Mouse (Mus musculus) ES-Bruce4 (cell line): ENCODE measurements around the gene Astl. TPM values are rescaled to one million over a fixed set of nuclear protein-coding genes. Genes with fewer than 3 reads are reported as not detected.

Source experiments
- H3K27ac ChIP-seq: 2 replicates; pipeline ENCODE4 v1.5.1; 2012; ENCODE audit warnings: low read length, inconsistent platforms; ENCODE audit not compliant: insufficient read depth
- H3K27me3 ChIP-seq: 2 replicates; pipeline ENCODE4 v1.6.1; 2012; ENCODE audit warnings: mild to moderate bottlenecking, low read length, inconsistent platforms; ENCODE audit not compliant: control insufficient read depth, poor library complexity, insufficient read depth, severe bottlenecking
- H3K36me3 ChIP-seq: 2 replicates; pipeline ENCODE4 v1.6.1; 2012; ENCODE audit warnings: inconsistent platforms, mild to moderate bottlenecking, low read length, moderate library complexity; ENCODE audit not compliant: control insufficient read depth, poor library complexity, insufficient read depth, severe bottlenecking
- H3K4me1 ChIP-seq: one replicate; pipeline ENCODE4 v1.8.1; 2011; ENCODE audit warnings: low read length; ENCODE audit not compliant: control insufficient read depth, insufficient read depth
- H3K4me3 ChIP-seq: 2 replicates; pipeline ENCODE4 v1.5.1; 2011; ENCODE audit warnings: low read depth, mild to moderate bottlenecking, low read length
- H3K9ac ChIP-seq: 2 replicates; pipeline ENCODE4 v1.6.1; 2012; ENCODE audit warnings: low read depth, mild to moderate bottlenecking, inconsistent platforms; ENCODE audit not compliant: poor library complexity, severe bottlenecking
- H3K9me3 ChIP-seq: replicated peaks from 2 replicates; pipeline ENCODE4 v1.6.1; 2012; ENCODE audit warnings: mild to moderate bottlenecking, low read length, inconsistent platforms; ENCODE audit not compliant: control insufficient read depth, poor library complexity, insufficient read depth, severe bottlenecking
- CTCF ChIP-seq: IDR thresholded peaks from one replicate; pipeline ENCODE4 v1.8.1; 2011; ENCODE audit warnings: low read depth, low read length
- EP300 ChIP-seq: IDR thresholded peaks from 2 replicates; pipeline ENCODE4 v1.6.1; 2011; ENCODE audit warnings: low read depth, low read length; ENCODE audit not compliant: insufficient read depth
- POLR2A ChIP-seq: IDR thresholded peaks from one replicate; pipeline ENCODE4 v1.8.1; 2011; ENCODE audit warnings: low read length; ENCODE audit not compliant: insufficient read depth
- polyA plus RNA-seq: library from polyadenylated mRNA; stranded (reverse); fragments of >200 nt; gene quantifications from 2 replicates; pipeline ENCODE4 v1.2.4, GENCODE M21; 2011; ENCODE audit warnings: low read depth; ENCODE audit not compliant: missing spikeins, insufficient read depth, insufficient read length

Gene Astl
- polyA plus RNA-seq, 1 experiment: not detected

- TF ChIP-seq EP300: no peak
- TF ChIP-seq POLR2A: no peak
- TF ChIP-seq CTCF: no peak
- Histone ChIP-seq H3K36me3 (no peaks in the 10 kb centered on the region), H3K4me1 (no peaks in the 10 kb centered on the region), H3K9me3 (no peaks in the 10 kb centered on the region), H3K4me3 (no peak overlapping the region), H3K27me3 (no peaks in the 10 kb centered on the region), H3K27ac (no peak overlapping the region), H3K9ac (no peak overlapping the region)
Measured at GRCm38 (mm10) chr2:127304609-127305210, 33.7 kb upstream of the Astl start.

GRCm38 (mm10) chr2:127306123-127306522 lies 32.3 kb upstream of the Astl start:
- Histone ChIP-seq H3K27me3 (no peaks in the 10 kb centered on the region), H3K27ac (no peak overlapping the region), H3K4me1 (no peaks in the 10 kb centered on the region), H3K9me3 (no peaks in the 10 kb centered on the region), H3K36me3 (no peaks in the 10 kb centered on the region), H3K9ac (no peak overlapping the region), H3K4me3 (no peak overlapping the region)
- TF ChIP-seq EP300 (no peak), POLR2A (no peak)

GRCm38 (mm10) chr2:127307179-127307578 lies 31.3 kb upstream of the Astl start:
- H3K36me3 ChIP-seq: no peaks in the 10 kb centered on the region
- H3K9me3 ChIP-seq: no peaks in the 10 kb centered on the region
- TF ChIP-seq CTCF (no peak), EP300 (no peak), POLR2A (no peak)
- no peaks in the 10 kb centered on the region for H3K27me3 ChIP-seq
- H3K9ac ChIP-seq: no peak overlapping the region
- no peak overlapping the region for H3K4me3 ChIP-seq
- no peak overlapping the region for H3K27ac ChIP-seq
- H3K4me1 ChIP-seq: no peaks in the 10 kb centered on the region

- TF ChIP-seq CTCF: no peak
- TF ChIP-seq EP300: no peak
- no peak for TF ChIP-seq POLR2A
- H3K4me1 ChIP-seq: no peaks in the 10 kb centered on the region
- H3K9ac ChIP-seq: no peak overlapping the region
Measured at GRCm38 (mm10) chr2:127308660-127309059, 29.8 kb upstream of the Astl start.

DNA sequence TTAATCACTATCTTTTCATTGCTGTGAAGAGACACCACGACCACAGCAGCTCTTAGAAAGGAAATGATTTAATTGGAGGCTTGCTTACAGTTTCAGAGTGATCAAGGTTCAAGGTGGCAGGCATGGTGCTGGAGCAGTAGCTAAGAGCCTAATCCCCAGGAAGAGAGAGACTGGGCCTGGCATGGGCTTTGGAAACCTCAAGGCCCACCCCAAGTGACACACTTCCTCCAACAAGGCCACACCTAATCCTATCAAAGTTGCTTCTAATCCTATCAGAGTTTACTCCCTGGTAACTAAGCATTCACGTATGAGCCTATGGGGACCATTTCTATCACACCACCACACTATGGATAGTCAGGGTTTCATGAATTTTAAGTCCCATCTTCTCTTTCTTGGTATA lies 28.2 kb upstream of the Astl start:
- no peak overlapping the region for H3K9ac ChIP-seq
- no peaks in the 10 kb centered on the region for H3K27me3 ChIP-seq
- H3K36me3 ChIP-seq: no peaks in the 10 kb centered on the region
- no peaks in the 10 kb centered on the region for H3K4me1 ChIP-seq
- no peaks in the 10 kb centered on the region for H3K9me3 ChIP-seq
- H3K4me3 ChIP-seq: no peak overlapping the region
- no peak overlapping the region for H3K27ac ChIP-seq
- TF ChIP-seq EP300 (no peak), POLR2A (no peak)

More at GRCm38 (mm10) chr2:127308660-127309059, 29.8 kb upstream of the Astl start:
- Histone ChIP-seq H3K36me3 (no peaks in the 10 kb centered on the region), H3K9me3 (no peaks in the 10 kb centered on the region), H3K4me3 (no peak overlapping the region), H3K27ac (no peak overlapping the region), H3K27me3 (no peaks in the 10 kb centered on the region)

- Histone ChIP-seq H3K9ac (no peak overlapping the region), H3K27ac (no peak overlapping the region), H3K27me3 (no peaks in the 10 kb centered on the region), H3K9me3 (no peaks in the 10 kb centered on the region), H3K4me1 (no peaks in the 10 kb centered on the region), H3K4me3 (no peak overlapping the region), H3K36me3 (no peaks in the 10 kb centered on the region)
- no peak for TF ChIP-seq EP300
- TF ChIP-seq POLR2A: no peak
- no peak for TF ChIP-seq CTCF
Measured at GRCm38 (mm10) chr2:127310685-127311084, 27.8 kb upstream of the Astl start.
